Mouse (Mus musculus) liver, embryonic 14.5 days (tissue): ENCODE results near the gene Dmap1.

Experiments used
- CTCF ChIP-seq: IDR thresholded peaks from 2 replicates; pipeline ENCODE4 v1.5.1; 2016; ENCODE audit warnings: antibody characterized with exemption, low read depth, control low read depth
- EP300 ChIP-seq: IDR thresholded peaks from 2 replicates; pipeline ENCODE4 v1.6.1; 2016; ENCODE audit warnings: antibody characterized with exemption, low read depth

DNA sequence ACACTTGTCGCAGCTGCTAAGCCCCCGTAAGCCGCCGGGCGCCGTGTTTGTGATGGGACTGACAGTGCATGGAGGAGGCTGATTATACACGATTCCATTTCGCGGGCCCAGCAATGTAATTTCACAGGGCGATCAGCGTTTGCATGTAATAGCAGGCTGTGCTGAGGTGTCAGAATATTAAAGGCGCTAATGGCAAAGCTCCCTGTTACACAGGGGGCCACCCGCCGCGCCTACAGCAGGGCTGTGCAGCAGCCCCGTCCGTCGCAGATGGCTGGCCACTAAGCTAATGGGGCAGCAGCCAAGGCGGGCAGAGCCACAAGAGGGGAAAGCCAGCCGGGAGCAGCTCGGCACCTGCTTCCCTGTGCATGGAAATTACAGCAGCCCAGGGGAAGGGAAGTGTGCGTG lies 37.0 kb downstream of the Dmap1 start:
- no peak for TF ChIP-seq EP300
- no peak for TF ChIP-seq CTCF
